Mouse (Mus musculus): ENCODE data around the gene Scn9a.

Scn9a gene

GRCm38 (mm10) chr2:66634580-66635359, at the start of gene Scn9a:
Gene Scn9a (minus strand): TSS chr2:66634962.
- no peak for DNase-seq (ENCODE audit: low spot score in 2 of 2)

GRCm38 (mm10) chr2:66661988-66662387, 27.2 kb upstream of the Scn9a start:
- DNase-seq (ENCODE audit: low spot score in 2 of 2), result no peak

GRCm38 (mm10) chr2:66656430-66656829, 21.7 kb upstream of the Scn9a start:
- DNase-seq (ENCODE audit: low spot score in 2 of 2), result no peak

DNA sequence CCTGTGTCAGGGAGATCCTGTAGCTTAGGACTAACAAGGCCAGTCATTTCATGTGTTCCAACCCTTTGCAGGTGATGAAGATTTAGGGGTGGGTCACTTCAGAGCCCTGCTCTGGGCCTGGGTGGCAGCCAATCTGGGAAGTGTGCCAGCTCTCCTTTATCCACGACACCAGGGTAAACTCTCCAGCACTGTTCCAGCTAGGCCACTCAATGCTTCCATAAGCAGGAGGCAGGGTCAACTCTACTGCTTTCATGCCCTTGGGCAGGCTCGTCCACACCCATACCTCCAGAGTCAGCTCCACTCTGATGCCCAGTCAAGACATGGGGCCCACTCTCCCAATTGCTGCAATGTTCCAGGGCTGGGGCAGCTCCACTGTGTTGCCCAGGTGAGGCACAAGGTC, 20.7 kb upstream of the Scn9a start:
- no peak for DNase-seq (ENCODE audit: low spot score in 2 of 2)

- no peak for DNase-seq (ENCODE audit: low spot score in 2 of 2)
Measured at GRCm38 (mm10) chr2:66644384-66644783, 9.6 kb upstream of the Scn9a start.

GRCm38 (mm10) chr2:66632728-66633127, 2.0 kb downstream of the Scn9a start:
- DNase-seq (ENCODE audit: low spot score in 2 of 2), result no peak

DNA sequence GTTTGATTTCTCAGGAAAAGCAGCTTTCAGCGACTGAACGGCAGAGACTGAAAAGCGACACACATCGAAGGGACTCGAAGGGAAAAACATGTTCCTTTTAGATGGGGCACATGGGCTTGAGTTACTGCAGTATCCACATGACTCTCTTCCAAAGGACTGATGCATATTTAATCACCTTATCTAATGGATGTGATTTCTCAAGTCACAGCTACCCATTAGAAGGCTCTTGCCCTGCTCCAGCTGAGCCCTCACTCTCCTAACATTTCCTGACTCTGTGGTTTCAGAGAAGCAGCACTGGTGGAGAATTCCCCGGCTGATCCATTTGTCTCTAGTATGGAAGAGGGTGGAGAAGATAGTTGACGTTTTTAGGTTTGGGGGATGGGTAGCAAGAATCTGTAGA, 23.7 kb downstream of the Scn9a start:
- no peak for DNase-seq (ENCODE audit: low spot score in 2 of 2)

GRCm38 (mm10) chr2:66597313-66597712, 37.4 kb downstream of the Scn9a start:
- DNase-seq (ENCODE audit: low spot score in 2 of 2), result no peak

- DNase-seq (ENCODE audit: low spot score in 2 of 2), result no peak
Measured at GRCm38 (mm10) chr2:66596145-66596544, 38.6 kb downstream of the Scn9a start.

DNA sequence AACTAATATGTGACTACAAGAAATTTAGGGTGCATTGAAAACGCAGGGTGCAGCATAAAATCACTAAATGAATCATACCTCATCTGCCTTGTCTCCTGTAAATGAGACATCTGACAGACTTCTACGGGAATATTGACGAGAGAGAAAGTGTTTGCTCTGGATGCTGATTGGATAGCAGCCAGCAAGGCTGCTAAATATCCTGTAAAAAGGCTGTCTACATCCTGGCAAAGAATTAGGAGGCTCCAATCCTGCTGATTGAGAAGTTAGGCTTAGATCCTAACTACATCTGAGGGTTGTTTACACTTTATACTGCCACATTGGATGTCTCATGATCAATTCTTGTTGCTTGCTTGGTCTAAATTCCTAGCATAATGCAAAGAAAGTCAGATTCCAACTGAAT, 44.6 kb downstream of the Scn9a start:
- DNase-seq (ENCODE audit: low spot score in 2 of 2), result no peak

DNA sequence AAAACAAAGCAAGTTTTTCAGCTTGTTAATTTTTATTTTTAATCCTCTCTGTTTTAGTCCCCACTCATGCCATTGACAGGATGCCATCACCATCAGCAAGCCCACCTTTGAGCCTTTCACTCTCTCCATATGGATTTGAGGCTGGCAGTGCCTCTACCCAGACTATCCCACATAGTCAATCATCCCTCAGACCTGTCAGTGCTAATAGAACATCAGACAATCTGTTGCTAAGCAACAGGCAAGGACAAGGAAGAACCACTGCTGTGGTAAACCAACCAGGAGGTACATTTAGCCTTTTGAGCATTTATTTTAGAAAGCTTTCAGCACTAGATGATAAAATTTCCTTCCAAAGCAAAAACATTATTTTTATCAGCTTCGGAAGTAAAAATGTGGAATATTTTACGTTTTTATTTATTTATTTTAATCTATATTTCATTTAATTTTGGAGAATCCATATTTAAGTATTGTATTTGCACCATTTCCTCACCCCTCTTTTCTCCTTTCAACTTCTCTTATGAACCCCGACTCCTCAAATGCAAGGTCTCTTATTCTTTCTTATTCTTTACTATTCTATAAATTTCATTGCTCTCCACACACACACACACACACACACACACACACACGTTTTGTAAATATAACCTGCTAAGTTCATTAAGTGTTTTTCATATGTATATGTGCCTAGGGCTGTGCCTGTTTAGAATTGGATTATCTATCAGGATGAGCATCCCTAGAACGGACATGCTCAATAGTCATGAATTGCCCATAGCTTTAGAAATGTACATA, 54.5 kb downstream of the Scn9a start:
- no peak for DNase-seq (ENCODE audit: low spot score in 2 of 2)

DNA sequence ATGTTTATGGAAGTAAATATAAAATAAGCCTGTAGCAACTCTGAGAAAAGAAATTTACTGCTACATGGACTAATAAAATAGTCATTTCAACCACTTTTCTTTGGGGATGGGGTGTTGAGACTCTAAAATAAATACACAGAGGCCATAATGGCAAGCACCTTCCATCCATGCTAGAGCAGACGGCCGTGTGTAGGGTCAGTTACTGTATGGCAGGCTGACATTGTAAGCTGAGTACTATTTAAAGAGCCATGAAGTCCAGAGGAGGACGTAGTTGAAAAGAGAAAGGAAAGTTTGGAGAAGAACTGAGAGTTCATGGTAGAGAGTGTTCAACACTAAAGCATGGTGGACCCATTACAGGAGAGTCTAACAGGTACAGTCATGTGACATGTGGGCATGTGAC, 86.5 kb downstream of the Scn9a start:
- DNase-seq (ENCODE audit: low spot score in 2 of 2), result no peak

- no peak for DNase-seq (ENCODE audit: low spot score in 2 of 2)
Measured at GRCm38 (mm10) chr2:66519966-66520365, 114.8 kb downstream of the Scn9a start.

GRCm38 (mm10) chr2:66511424-66511823, 123.3 kb downstream of the Scn9a start:
- DNase-seq (ENCODE audit: low spot score in 2 of 2), result no peak

GRCm38 (mm10) chr2:66508032-66508431, 126.7 kb downstream of the Scn9a start:
- DNase-seq (ENCODE audit: low spot score in 2 of 2), result no peak

- no peak for DNase-seq (ENCODE audit: low spot score in 2 of 2)
Measured at GRCm38 (mm10) chr2:66507616-66508015, 127.1 kb downstream of the Scn9a start.

DNA sequence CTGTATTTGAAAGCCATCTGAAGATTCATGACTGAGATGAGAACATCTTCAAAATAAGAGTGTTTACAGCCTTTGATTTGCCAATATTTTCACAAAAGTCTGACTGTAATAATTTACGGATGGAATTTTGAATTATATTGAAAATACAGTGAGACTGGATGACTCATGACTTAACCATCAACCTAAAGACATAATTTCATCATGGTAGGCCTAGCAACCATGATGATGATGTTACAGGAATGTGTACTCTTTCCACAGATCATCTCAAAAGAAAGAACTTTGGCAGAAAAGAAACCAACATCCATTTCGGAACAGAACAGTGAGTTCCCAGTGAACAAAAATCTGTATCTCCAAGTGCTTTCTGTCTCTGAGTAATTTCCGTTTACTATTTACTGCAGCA, 132.6 kb downstream of the Scn9a start:
- DNase-seq (ENCODE audit: low spot score in 2 of 2), result no peak

DNA sequence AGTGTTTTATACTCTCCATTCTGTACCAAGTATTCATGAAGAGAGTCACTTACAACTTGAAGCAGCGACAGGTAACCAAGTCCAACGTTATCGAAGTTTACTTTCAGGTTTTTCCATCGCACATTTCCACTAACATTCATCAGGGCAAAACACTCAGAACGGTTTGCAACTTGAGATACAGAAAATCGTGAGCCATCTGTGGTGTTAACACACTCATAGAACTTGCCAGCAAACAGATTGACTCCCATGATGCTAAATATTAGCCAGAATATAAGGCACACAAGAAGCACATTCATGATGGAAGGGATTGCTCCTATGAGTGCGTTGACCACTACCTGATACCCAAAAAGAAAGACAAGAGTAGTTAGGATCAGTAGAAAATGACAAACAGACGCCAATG, 140.2 kb downstream of the Scn9a start:
- DNase-seq (ENCODE audit: low spot score in 2 of 2), result no peak

GRCm38 (mm10) chr2:66478395-66478794, 156.4 kb downstream of the Scn9a start:
- no peak for DNase-seq (ENCODE audit: low spot score in 2 of 2)

DNA sequence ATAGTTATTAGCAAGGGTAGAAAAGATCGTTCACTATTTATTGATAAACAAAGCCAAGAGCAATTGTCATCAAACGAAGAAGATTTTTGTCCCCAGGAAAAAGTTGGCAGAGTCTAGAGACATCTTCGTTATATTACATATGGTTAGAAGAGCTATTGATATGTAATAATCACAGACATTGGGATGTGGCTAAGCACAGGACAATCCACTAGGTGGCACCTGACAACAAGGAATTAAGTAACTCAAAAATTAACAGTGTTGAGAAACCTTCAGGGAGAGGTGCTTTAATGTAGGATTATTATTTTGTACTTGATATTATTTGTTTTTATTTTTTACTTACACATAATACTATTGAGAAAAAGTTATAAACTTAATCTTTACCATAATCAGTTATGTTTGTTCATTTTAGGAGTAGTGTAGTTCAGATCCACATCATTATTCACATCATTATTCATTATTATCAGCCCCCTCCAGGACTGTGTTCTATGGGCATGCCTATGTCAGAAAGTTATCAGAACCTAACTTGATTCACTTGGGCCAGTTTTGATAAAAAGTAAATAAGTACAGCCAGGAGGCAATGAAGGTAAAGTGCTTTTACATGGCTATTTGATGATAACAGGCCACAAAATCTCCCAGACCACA, 161.5 kb downstream of the Scn9a start:
- no peak for DNase-seq (ENCODE audit: low spot score in 2 of 2)

DNA sequence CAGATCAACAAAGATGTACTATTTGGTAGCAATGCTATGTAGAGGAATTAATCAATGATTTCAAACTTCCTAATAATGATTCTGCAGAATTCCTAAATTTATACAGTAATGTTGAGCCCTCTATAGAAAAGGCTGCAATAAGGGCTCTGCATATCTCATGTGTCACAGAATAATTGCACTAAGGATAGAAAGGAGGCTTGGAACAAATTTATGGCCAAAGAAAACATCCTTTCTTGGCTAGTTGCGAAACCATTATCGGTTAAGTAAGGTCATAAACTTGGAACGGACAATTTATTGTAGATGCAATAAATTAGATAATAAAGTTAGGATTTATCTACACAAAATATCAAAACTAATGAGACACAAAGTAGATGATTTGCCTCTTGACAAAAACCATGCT, 169.3 kb downstream of the Scn9a start:
- DNase-seq (ENCODE audit: low spot score in 2 of 2), result no peak

DNA sequence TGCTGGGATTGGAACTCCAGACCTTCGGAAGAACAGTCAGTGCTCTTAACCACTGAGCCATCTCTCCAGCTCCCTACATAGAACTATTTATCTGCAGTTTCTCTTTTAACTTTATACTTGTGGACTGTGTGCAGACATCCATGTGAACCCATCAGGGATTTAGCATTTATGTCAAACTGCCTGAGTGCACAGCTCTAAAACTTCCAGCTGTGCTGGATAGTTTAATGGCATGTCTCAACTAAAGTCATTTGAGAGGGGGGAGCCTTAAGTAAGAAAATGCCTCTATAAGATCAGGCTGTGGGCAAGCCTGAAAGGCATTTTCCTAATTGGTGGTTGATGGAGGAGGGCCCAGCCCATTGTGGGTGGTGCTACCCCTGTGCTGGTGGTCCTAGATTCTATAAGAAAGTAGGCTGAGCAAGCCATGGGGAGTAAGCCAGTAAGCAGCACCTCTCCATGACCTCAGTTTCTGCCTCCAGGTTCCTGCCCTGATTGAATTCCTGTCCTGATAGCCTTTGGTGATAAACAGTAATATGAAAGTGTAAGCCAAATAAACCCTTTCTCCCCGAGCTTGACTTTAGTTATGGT, 169.8 kb downstream of the Scn9a start:
- DNase-seq (ENCODE audit: low spot score in 2 of 2), result no peak
